Mouse (Mus musculus) thymus, postnatal 25 days (tissue): ENCODE data around the gene Cacna1c.

Experiments
- DNase-seq: peaks from one replicate; pipeline ENCODE4 v3.0.0; 2022

The Cacna1c gene

GRCm38 (mm10) chr6:118841892-118842291, 354.3 kb downstream of the Cacna1c start:
- no peak for DNase-seq

DNA sequence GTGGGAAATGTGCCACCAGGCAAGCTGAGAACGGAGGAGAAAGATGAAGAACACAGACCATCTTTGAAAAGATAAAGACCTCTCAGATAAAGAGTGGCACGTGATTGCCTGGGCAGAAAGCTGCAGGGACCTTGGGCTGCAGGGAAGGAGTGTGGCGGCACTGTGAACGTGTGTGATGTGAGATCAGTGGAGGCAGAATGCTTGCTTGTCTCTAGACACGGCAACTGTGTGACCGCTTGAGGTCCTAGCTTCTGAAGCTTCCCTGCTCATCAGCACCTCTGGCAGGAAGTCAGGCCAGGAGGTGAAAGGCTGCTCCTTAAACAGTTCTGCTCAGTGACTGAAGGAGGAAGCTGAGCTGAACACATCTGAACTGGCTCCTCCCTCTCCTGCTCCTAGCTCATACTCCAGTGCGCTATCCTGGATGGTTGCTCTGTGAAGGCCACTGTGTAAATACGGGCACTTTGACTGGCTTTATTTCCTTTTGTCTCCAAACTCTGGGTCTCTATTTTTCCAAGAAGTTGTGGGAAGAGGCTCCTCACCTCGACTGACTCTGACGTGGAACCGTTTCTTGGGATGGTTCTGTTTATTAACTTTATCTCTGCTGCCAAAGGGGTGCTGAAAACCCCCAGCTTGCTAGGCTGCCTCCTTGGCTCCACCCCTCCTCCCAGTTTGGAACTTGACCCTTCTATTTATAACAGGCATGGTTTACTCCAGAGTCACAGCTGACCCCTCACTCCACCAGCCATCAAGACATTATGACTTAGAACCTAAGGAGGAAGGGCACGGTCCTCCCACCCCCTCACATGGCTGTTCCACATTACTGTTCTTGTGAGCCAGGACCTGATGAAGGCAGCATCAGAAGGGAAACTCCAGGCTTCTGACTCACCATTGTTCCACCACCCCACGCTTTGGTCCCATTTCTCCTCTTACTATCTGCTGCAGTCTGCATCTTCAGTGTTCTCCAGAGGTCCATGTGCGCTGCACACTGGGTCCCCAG, 357.0 kb downstream of the Cacna1c start:
- DNase-seq = no peak

DNA sequence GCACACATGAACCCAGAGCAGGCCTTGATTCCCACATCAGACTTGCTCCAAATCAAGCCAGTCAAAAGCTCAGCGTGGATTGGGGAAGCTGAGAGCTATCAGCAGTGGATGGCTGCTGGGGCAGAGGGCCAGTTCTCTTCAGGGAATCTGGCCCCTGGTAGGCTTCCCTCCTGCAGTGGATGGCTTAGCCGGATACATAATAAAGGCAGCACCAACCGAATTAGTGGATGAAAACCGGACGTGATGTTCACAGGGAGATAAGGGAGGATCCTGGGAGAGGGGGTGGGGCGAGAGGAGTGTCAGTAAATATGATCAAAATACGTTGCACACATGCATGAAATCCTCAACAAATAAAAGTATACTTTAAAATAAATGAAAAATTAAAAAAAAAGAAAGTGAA, 359.5 kb downstream of the Cacna1c start:
- no peak for DNase-seq

- DNase-seq = no peak
Measured at GRCm38 (mm10) chr6:118834046-118834445, 362.2 kb downstream of the Cacna1c start.

DNA sequence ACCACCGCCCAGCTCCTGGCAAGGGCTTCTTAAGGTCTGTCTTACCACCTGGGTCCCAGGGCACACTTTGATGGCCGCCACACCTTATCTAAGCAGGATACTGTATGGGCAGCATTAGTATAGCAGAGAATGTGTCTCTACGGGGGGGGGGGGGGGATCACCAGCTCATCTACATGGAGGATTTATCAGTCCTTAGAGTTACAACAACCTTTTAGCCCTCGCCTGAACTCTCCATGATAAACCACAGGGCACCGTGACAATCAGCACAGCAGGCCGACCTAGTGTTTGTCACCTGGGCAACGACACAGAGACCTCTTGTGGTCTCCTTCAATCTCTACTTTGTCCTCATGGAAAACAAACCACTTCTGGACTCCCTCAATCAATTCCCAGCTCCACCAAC, 363.2 kb downstream of the Cacna1c start:
- no peak for DNase-seq

- no peak for DNase-seq
Measured at GRCm38 (mm10) chr6:118832616-118833015, 363.6 kb downstream of the Cacna1c start.

DNA sequence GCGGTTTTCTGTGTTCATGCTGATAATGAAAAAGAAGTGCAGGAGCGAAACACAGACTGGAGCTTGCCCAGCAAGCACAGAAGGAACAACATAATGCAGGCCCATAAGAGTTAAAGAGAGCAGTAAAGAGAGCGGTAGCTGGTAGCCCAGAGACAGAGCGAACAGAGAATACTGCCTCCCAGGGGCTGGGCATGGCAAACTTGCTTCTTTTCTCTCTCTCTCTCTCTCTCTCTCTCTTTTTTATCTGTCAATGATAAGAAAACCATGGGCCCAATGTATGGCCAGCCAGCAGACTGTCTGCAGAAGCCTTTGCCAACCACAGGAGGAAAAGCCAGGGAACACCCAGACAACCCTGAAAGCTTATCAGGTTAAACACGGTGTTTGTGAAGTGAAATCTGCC, 365.4 kb downstream of the Cacna1c start:
- DNase-seq = no peak

- DNase-seq = no peak
Measured at GRCm38 (mm10) chr6:118828187-118828586, 368.0 kb downstream of the Cacna1c start.

- no peak for DNase-seq
Measured at GRCm38 (mm10) chr6:118827560-118827959, 368.7 kb downstream of the Cacna1c start.

DNA sequence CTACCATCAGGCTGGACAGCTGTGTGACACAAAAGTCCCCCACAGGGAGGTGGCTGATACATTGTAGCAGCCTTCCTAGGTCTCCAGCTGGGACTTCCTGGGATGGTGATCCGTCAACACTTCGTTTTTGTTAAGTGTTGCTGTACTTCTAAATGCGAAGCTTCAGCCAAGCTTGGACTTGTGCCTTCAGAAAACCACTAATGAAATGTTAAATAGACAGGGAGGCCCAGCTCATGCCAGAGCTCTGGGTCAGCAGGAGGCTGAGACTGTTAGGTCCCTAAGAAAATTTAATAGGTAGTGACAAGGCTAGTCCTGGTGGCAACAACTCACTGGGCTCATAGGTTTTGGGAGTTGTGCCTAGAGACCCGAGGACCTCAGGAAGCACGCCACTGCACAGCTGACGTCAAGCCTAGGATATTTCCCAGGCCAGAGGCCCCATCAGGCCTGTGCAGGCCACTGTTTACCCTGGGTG, 370.8 kb downstream of the Cacna1c start:
- no peak for DNase-seq

- DNase-seq = no peak
Measured at GRCm38 (mm10) chr6:118821536-118821935, 374.7 kb downstream of the Cacna1c start.

- no peak for DNase-seq
Measured at GRCm38 (mm10) chr6:118819657-118820056, 376.6 kb downstream of the Cacna1c start.

- DNase-seq = no peak
Measured at GRCm38 (mm10) chr6:118817928-118818503, 378.2 kb downstream of the Cacna1c start.

DNA sequence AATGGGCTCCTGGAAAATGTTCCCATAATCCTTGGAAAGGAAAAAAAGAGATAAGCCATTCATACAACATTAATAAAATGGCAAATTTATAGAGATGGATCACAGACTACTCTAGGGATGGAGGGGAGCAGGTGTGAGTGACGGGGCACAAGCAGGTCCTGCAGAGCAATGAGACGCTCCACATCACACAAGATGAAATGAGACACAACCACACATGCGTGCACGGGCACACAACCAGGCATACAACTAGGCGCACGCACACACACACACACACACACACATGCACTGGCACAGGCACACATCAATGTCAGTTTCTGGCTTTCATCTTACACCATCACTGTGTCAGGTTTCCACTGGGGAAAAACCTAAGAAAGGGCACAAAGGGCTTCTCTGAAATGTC, 380.0 kb downstream of the Cacna1c start:
- DNase-seq = no peak

- no peak for DNase-seq
Measured at GRCm38 (mm10) chr6:118812556-118812955, 383.7 kb downstream of the Cacna1c start.

DNA sequence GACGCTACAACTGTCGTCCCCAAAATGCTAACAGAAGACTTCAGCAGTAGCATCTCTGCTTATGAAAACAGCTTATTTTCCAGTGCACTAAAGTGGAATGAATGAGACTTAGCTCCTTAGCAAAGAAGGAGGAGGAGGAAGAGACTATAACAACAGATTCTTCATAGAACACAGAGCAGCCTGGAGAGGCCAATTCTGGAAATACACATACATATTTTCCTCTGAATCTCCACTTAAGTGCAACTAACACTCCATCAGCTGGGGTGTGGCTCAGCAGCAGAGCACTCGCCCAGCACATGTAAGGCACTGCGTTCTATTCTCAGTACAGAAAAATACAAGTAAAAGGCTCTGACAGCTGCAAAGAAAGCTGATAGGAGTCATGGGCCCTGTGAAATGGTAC, 384.2 kb downstream of the Cacna1c start:
- DNase-seq = no peak

GRCm38 (mm10) chr6:118810834-118811233, 385.4 kb downstream of the Cacna1c start:
- no peak for DNase-seq

GRCm38 (mm10) chr6:118805139-118805538, 391.1 kb downstream of the Cacna1c start:
- DNase-seq = no peak

GRCm38 (mm10) chr6:118802286-118802685, 393.9 kb downstream of the Cacna1c start:
- no peak for DNase-seq

GRCm38 (mm10) chr6:118796393-118796792, 399.8 kb downstream of the Cacna1c start:
- DNase-seq = no peak

DNA sequence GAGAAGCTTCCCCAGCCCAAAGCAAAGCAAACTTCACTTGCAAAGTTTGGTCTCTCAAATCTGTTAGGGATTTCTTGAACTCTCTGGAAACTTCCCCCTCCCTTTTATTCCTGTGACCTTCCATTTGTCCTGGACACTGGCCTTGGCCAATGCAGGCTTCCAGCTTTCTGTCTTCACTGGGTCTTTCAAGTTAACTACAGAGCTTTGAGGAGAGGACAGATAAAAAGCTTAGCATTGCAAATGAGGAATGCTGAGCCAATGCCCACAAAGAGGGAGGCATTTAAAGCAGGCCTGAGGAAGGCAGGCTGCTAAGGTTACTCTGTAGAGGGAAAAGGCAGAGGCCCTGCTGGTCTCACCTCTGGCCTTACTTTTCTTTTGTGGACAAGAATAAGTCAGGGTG, 400.5 kb downstream of the Cacna1c start:
- no peak for DNase-seq

DNA sequence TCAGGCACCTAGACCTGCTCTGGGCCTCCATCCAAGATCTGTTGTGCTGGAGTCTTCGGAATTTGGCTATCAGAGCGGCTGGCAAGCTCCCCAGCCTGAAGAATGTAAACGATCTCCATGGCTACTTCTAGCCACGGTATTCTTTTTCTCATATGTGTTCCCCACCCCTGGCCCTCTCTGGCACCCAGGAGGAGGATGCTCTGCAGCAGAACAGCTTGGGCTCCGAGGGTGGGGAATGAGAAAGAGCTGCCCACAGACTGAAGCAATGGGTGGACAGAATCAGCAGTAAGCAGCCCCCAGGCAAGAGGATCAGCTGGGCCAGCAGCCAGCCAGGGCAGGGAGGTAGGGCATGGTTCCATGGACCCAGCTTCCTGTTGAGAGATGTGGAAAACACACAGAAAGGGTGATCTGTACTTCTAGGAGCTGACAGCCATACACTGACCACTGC, 404.3 kb downstream of the Cacna1c start:
- DNase-seq = no peak

DNA sequence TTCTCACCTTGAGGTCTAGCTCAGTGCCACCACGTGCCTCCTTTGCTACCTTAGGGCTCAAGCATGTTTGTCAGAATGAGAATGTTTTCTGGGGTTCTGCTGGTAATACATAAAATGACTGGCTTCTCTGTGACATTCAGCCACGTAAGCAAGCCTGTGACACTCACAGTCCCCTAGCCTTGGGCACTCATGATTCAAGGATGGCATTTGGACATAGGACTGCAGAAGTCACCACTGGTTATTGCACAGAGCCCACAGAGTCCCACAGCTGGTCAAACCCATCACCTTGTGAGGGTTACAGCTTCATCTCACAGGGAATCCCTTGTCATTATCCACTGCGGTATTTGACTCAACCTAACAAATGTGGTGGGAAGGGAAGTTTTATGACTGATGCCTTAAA, 408.3 kb downstream of the Cacna1c start:
- no peak for DNase-seq

DNA sequence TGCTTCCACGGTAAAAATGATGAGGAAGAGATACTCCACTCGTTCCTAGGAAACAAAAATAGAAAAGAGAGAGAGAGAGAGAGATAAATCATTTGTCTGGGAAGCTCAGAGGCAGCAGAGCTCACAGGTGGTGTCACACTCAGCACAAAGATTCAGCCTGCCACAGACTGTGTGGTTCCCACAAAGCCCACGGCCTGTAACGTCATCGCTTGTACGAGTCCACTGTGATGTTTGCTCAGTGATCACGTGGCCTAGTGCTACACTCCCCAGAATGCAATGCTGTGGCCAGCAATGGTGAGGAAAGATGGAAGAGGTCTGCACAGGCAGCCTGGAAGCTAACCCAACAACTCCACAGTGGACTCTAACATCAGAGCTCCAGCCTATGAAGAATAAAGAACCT, 415.9 kb downstream of the Cacna1c start:
- DNase-seq = no peak
